Mouse (Mus musculus) central nervous system, embryonic 18 days (tissue): Measurements from ENCODE around the gene Olfr560. TPM values are rescaled to one million over a fixed set of nuclear protein-coding genes. Genes with fewer than 3 reads are reported as not detected.

Source experiments
- polyA plus RNA-seq: library from polyadenylated mRNA; depleted of rRNA; stranded (reverse); fragments of >200 nt; gene quantifications from 2 replicates; pipeline ENCODE4 v1.2.3, GENCODE M21; 2012; rRNA removed

Gene Olfr560
- not detected in 2 replicates for polyA plus RNA-seq

DNA sequence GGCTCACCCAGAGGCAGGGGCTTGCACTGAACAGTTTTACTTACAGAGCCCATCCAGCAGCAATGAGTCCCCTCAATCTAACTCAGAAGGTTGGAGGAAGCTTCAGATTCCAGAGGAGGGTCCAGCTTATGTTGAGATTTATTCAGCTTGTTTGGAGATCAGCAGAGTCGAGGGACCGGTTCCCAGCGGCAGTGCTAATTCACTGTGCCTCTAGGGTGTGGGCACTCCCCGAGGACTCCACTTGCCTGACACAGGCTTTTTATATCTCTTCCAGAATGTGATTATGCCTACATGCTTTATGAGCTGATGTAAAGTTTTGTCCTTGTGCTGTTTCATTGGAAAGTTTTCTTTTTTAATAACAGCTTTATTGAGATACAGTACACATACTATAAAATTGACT lies at the start of gene Olfr560, which contains the start of gene Olfr78:
Gene Olfr560, minus strand, starts transcription at position 101 of the 400 bp plus-strand sequence.
Gene Olfr78, minus strand, starts transcription at position 206 of the 400 bp plus-strand sequence.

DNA sequence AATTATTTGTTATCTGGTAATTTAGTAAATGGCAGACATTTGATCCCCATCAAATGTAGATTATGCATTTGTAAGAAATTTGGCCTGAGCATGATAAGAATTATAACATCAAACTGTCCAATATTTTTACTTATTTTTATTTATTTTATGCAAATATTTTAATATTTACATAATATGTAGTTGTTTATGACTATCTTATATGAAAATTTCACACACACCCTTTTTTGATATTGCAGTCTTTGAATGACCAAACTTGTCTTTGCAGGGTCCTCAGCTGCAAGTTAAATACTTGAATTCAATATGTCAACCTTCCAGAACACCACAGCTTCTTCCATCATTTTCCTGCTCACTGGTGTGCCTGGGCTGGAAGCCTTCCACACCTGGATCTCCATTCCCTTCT lies 44.0 kb upstream of the Olfr560 start, which contains the start of gene Olfr564:
Gene Olfr564, plus strand, starts transcription at position 301 of the 400 bp plus-strand sequence.

DNA sequence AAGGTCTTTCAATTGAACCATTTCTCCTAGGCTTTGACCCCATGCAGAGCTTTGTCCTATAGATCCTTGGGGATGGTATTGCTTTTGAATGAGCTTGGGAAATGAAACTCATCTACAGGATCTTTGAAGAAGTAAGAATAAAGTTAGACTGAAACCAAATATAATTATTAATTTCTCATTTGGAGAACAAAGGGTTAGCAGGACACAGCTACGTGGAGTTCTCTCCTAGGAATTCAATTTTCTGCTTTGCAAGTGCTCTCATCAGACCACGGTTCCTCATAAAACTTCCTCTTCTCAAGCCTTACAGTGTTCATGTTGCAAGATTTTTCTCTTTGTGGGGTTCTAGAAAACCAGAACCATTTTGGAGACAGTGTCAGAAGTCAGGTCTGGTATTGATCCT lies 11.8 kb upstream of the Olfr560 start, which contains the start of gene Olfr561:
Gene Olfr561, plus strand, starts transcription at position 301 of the 400 bp plus-strand sequence.

DNA sequence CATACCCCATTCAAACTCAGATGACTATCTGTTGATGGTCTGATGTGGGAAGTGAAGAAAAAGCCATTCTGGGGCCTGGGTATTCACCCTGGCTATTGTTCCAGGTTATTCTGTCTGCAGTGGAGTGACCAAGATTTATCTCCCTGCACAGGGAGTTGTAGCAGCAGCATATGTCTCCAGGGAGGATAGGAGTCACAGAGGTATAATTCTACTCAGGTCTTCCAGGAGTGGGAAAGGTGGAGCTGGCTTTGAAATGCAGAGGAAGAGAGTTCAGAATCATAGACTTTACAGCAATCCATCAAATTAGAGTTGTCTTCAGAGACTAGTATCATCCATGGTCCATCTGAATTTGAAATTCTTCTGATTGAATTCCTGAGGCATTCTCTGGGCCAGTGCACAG lies 31.8 kb downstream of the Olfr560 start, which contains the start of gene Olfr559:
Gene Olfr559, minus strand, starts transcription at position 101 of the 400 bp plus-strand sequence.

DNA sequence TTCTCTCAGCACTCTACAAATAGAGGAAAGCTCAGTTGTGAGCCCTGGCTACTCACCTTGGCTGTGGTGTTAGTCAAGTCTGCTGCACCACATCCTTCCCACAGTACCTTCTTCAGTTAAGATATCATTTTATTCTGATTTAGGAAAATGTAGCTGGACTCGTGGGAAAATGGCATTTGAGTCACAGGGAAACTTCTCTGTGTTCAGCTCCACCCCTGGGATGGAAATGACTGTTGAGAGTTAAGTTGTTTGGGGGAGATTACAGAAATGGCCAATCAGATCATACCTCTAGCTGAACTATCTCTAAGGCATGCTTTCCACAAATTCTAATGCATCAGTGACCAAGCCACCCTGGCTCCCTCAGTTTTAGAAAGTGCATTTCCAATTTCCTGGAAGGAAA lies 40.2 kb downstream of the Olfr560 start, which contains the start of gene Olfr33:
Gene Olfr33, minus strand, starts transcription at position 101 of the 400 bp plus-strand sequence.

DNA sequence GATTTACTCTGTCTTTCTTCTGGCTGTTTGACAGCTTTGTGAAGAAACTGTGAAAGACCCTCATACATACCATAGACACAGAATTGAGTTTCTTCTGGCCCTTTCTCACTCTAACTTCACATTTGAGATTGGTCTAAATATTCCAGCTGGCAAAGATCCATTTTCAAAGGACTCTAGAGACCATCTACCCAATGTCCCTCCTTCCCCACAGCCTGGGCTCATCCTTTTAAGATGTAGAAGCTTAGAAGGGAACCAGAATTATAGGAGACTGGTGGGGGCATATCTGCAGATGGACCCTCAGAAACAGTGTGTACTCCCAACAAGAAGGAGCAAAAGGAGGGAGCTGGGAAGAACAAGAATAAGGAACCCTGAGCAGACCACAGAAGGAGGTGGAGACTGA lies 57.3 kb downstream of the Olfr560 start, which contains the start of gene Olfr558:
Gene Olfr558, plus strand, starts transcription at position 301 of the 400 bp plus-strand sequence.

Other genes starting within 250 kb of the Olfr560 start
- not detected in 2 replicates for gene Olfr547, start 224.6 kb downstream of the Olfr560 start, polyA plus RNA-seq
- gene Olfr548-ps1, start 218.5 kb downstream of the Olfr560 start, polyA plus RNA-seq = not detected in 2 replicates
- not detected in 2 replicates for gene Olfr549, start 209.5 kb downstream of the Olfr560 start, polyA plus RNA-seq
- gene Trim21, start 193.9 kb downstream of the Olfr560 start, polyA plus RNA-seq = 1.8 and 2.0 TPM in 2 replicates
- gene Olfr550, start 187.9 kb downstream of the Olfr560 start, polyA plus RNA-seq = not detected in 2 replicates
- gene Olfr551, start 167.5 kb downstream of the Olfr560 start, polyA plus RNA-seq = not detected in 2 replicates
- gene Olfr552, start 161.6 kb downstream of the Olfr560 start, polyA plus RNA-seq = not detected in 2 replicates
- not detected in 2 replicates for gene Olfr553, start 141.1 kb downstream of the Olfr560 start, polyA plus RNA-seq
- not detected in 2 replicates for gene Olfr554, start 120.9 kb downstream of the Olfr560 start, polyA plus RNA-seq
- gene Olfr555, start 100.5 kb downstream of the Olfr560 start, polyA plus RNA-seq = not detected in 2 replicates
- not detected in 2 replicates for gene Olfr556, start 94.5 kb downstream of the Olfr560 start, polyA plus RNA-seq
- 13.5 and 14.2 TPM in 2 replicates for gene Trim68, start 72.0 kb downstream of the Olfr560 start, polyA plus RNA-seq
- not detected in 2 replicates for gene Olfr557, start 63.5 kb downstream of the Olfr560 start, polyA plus RNA-seq
- gene Olfr558, start 57.2 kb downstream of the Olfr560 start, polyA plus RNA-seq = 0.05 and 0.15 TPM in 2 replicates
- gene Olfr33, start 40.3 kb downstream of the Olfr560 start, polyA plus RNA-seq = not detected in 2 replicates
- not detected in 2 replicates for gene Olfr559, start 31.9 kb downstream of the Olfr560 start, polyA plus RNA-seq
- gene Olfr78, start 105 bp upstream of the Olfr560 start, polyA plus RNA-seq = 0.13 and 0.17 TPM in 2 replicates
- not detected in 2 replicates for gene Olfr561, start 11.9 kb upstream of the Olfr560 start, polyA plus RNA-seq
- not detected in 2 replicates for gene Olfr564, start 44.1 kb upstream of the Olfr560 start, polyA plus RNA-seq
- not detected in 2 replicates for gene Olfr566, start 99.4 kb upstream of the Olfr560 start, polyA plus RNA-seq
- gene Olfr568, start 117.8 kb upstream of the Olfr560 start, polyA plus RNA-seq = not detected in 2 replicates
- gene Olfr569, start 131.5 kb upstream of the Olfr560 start, polyA plus RNA-seq = not detected in 2 replicates
- 0.05 TPM in 1 of 2 replicates, not detected in the other for gene Olfr570, start 135.2 kb upstream of the Olfr560 start, polyA plus RNA-seq
- not detected in 2 replicates for gene Olfr571, start 158.2 kb upstream of the Olfr560 start, polyA plus RNA-seq
- not detected in 2 replicates for gene Olfr572, start 165.0 kb upstream of the Olfr560 start, polyA plus RNA-seq
- gene Olfr573-ps1, start 183.2 kb upstream of the Olfr560 start, polyA plus RNA-seq = not detected in 2 replicates
- gene Olfr574, start 189.1 kb upstream of the Olfr560 start, polyA plus RNA-seq = not detected in 2 replicates
- not detected in 2 replicates for gene Olfr575, start 199.4 kb upstream of the Olfr560 start, polyA plus RNA-seq
- gene Olfr576, start 203.3 kb upstream of the Olfr560 start, polyA plus RNA-seq = not detected in 2 replicates
- gene Olfr577, start 216.6 kb upstream of the Olfr560 start, polyA plus RNA-seq = not detected in 2 replicates
- gene Olfr578, start 230.0 kb upstream of the Olfr560 start, polyA plus RNA-seq = not detected in 2 replicates